Mouse (Mus musculus) lung, postnatal 0 days (tissue): ENCODE data around the gene Nek2. TPM values are rescaled to one million over a fixed set of nuclear protein-coding genes. Genes with fewer than 3 reads are reported as not detected.

Experiments
- ATAC-seq: fragments of 200-750 bp; cut with Nextera tagmentation; 2 replicates; pipeline ENCODE4 v1.8.0; 2017; ENCODE audit warnings: moderate library complexity
- DNase-seq: peaks from one replicate; pipeline ENCODE4 v3.0.0-alpha.2; 2016; ENCODE audit warnings: low spot score
- H3K27ac ChIP-seq: fragments of 300-500 bp; sonication (generic); 2 replicates; pipeline ENCODE4 v1.5.1; 2014; ENCODE audit warnings: antibody characterized with exemption, mild to moderate bottlenecking, low read length, mixed read lengths
- H3K27me3 ChIP-seq: fragments of 300-500 bp; sonication (generic); replicated peaks from 2 replicates; pipeline ENCODE4 v1.6.1; 2014; ENCODE audit warnings: low read length, mixed read lengths; ENCODE audit not compliant: insufficient read depth
- H3K36me3 ChIP-seq: fragments of 300-500 bp; sonication (generic); 2 replicates; pipeline ENCODE4 v1.6.1; 2014; ENCODE audit warnings: low read length, mixed read lengths; ENCODE audit not compliant: insufficient read depth
- H3K4me1 ChIP-seq: fragments of 300-500 bp; sonication (generic); 2 replicates; pipeline ENCODE4 v1.6.1; 2014; ENCODE audit warnings: antibody characterized with exemption, low read depth, low read length, mixed read lengths; ENCODE audit not compliant: insufficient read depth
- H3K4me2 ChIP-seq: fragments of 300-500 bp; sonication (generic); replicated peaks from 2 replicates; pipeline ENCODE4 v1.6.1; 2014; ENCODE audit warnings: low read depth, mild to moderate bottlenecking, low read length, moderate library complexity, mixed read lengths
- H3K4me3 ChIP-seq: fragments of 300-500 bp; sonication (generic); 2 replicates; pipeline ENCODE4 v1.5.1; 2014; ENCODE audit warnings: low read depth, low read length
- H3K9ac ChIP-seq: fragments of 300-500 bp; sonication (generic); replicated peaks from 2 replicates; pipeline ENCODE4 v1.6.1; 2014; ENCODE audit warnings: low read depth, mild to moderate bottlenecking
- H3K9me3 ChIP-seq: fragments of 300-500 bp; sonication (generic); 2 replicates; pipeline ENCODE4 v1.6.1; 2016; ENCODE audit warnings: low read length, mixed read lengths
- CTCF ChIP-seq: IDR thresholded peaks from 2 replicates; pipeline ENCODE4 v1.5.1; 2016; ENCODE audit warnings: antibody characterized with exemption, mild to moderate bottlenecking
- EP300 ChIP-seq: IDR thresholded peaks from 2 replicates; pipeline ENCODE4 v1.6.1; 2016; ENCODE audit warnings: antibody characterized with exemption, mild to moderate bottlenecking, control low read depth
- WGBS: fragments of 180-500 bp; shearing (Covaris S2); extraction: QIAGEN DNeasy Blood & Tissue Kit; methylation state at CpG from one replicate; pipeline ENCODE4 v1.1.7; 2014; 5-methylcytosine and 5-hydroxymethylcytosine counted together
- polyA plus RNA-seq: library from polyadenylated mRNA; unstranded; fragments of >200 nt; fragmentation: Nextera tagmentation; extraction: Ambion mirVana; gene quantifications from 2 replicates; pipeline ENCODE4 v1.2.1, GENCODE M21; 2015

Gene Nek2
- polyA plus RNA-seq, 1 experiment from 2014 or later = 4.8 TPM

GRCm38 (mm10) chr1:191836318-191836985 lies 15.2 kb downstream of the Nek2 start:
- H3K36me3 ChIP-seq = no peaks in the 10 kb centered on the region
- no peak overlapping the region for H3K27ac ChIP-seq
- H3K4me2 ChIP-seq = no peak overlapping the region
- no peak overlapping the region for H3K9ac ChIP-seq
- H3K4me3 ChIP-seq = no peak overlapping the region
- no peaks in the 10 kb centered on the region for H3K27me3 ChIP-seq
- 73% methylated on average over 5 of the region's 5 CpGs for WGBS
- ATAC-seq = no peak
- no peak for TF ChIP-seq EP300
- TF ChIP-seq CTCF = no peak
- no peaks in the 10 kb centered on the region for H3K9me3 ChIP-seq
- no peak for DNase-seq
- no peaks in the 10 kb centered on the region for H3K4me1 ChIP-seq

DNA sequence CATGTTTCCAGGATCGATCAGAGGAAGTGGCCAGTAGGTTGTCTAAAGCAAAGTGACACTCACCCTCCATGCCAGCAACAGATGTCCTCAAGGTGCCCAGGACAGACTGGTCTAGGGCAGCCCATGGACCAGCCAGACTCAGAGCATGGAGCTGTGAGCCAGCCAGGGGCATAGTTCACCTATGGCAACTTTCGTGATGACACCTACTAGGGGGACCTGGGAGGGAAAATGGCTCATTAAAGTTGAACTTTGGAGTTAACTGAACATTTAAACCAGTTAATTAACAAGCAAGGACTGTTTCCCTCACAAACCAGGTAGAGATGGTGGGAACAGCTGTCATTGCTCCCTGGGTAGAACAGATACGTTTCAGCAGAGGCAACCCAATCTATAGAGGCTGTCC lies 16.4 kb downstream of the Nek2 start:
- Histone ChIP-seq H3K9me3 (no peaks in the 10 kb centered on the region), H3K36me3 (no peaks in the 10 kb centered on the region), H3K27ac (no peak overlapping the region), H3K4me1 (no peaks in the 10 kb centered on the region), H3K9ac (no peak overlapping the region), H3K4me2 (no peak overlapping the region), H3K27me3 (no peaks in the 10 kb centered on the region), H3K4me3 (no peak overlapping the region)
- no peak for DNase-seq
- no peak for ATAC-seq
- 87% methylated on average over 3 of the region's 3 CpGs for WGBS
- TF ChIP-seq CTCF (no peak), EP300 (no peak)

- Histone ChIP-seq H3K9ac (no peak overlapping the region), H3K27ac (no peak overlapping the region), H3K27me3 (no peaks in the 10 kb centered on the region), H3K4me1 (no peaks in the 10 kb centered on the region), H3K4me3 (no peak overlapping the region), H3K9me3 (no peaks in the 10 kb centered on the region), H3K4me2 (no peak overlapping the region), H3K36me3 (no peaks in the 10 kb centered on the region)
- 33% methylated on average over 17 of the region's 17 CpGs for WGBS
- TF ChIP-seq CTCF = no peak
- TF ChIP-seq EP300 = no peak
- no peak for ATAC-seq
- DNase-seq = no peak
These were observed 17.9 kb downstream of the Nek2 start for GRCm38 (mm10) chr1:191838994-191839741.

GRCm38 (mm10) chr1:191840774-191841565 lies 19.7 kb downstream of the Nek2 start:
- no peak for TF ChIP-seq CTCF
- no peak for TF ChIP-seq EP300
- Histone ChIP-seq H3K27me3 (no peaks in the 10 kb centered on the region), H3K4me2 (no peak overlapping the region), H3K4me1 (no peaks in the 10 kb centered on the region), H3K27ac (no peak overlapping the region), H3K9me3 (no peaks in the 10 kb centered on the region), H3K9ac (no peak overlapping the region), H3K4me3 (no peak overlapping the region), H3K36me3 (no peaks in the 10 kb centered on the region)
- 79% methylated on average over 11 of the region's 11 CpGs for WGBS
- no peak for ATAC-seq
- no peak for DNase-seq

DNA sequence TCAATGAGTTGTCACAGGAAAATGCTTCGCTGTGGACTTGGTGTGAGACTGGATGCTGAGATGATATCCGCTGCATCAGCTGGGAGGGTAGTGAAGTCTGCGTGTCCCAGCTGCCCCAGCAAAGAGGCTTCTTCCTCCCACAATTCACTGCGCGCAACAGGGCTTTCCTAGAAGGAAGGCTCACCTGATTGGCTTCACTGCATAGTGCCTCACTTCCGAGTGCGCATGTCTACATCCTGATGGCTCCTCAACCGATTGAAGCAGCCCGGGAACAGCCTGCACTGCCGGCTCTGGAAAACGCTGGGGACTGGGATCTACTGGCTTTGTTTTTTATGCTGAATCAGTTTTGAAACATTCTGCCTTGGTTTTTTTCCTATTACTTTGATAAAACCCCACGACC lies 21.0 kb downstream of the Nek2 start:
- Histone ChIP-seq H3K27me3 (no peaks in the 10 kb centered on the region), H3K36me3 (no peaks in the 10 kb centered on the region), H3K27ac (no peak overlapping the region), H3K9ac (no peak overlapping the region), H3K4me2 (no peak overlapping the region), H3K9me3 (no peaks in the 10 kb centered on the region), H3K4me3 (no peak overlapping the region), H3K4me1 (no peaks in the 10 kb centered on the region)
- DNase-seq (no peak), ATAC-seq (no peak)
- TF ChIP-seq EP300 (no peak), CTCF (no peak)
- WGBS = 83% methylated on average over 12 of the region's 12 CpGs

DNA sequence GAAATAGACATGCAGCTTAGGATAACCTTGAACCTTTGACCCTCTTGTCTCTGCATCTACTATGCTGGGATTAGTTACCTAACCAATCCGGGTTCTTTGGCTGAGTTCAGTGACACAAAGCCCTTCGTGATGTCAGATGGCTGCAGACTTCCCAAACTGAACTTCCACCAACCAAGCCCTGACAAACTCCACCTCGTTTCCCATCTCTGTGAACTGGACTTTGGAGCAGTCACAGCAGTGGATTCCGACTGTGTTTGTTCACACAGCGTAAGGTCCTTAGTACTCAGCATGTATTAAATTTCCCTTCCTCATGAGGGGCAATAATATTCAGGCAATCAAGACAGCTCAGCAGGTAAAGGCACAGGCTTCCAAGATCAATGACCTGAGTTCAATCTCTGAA lies 25.4 kb downstream of the Nek2 start:
- no peak for DNase-seq
- no peak for ATAC-seq
- Histone ChIP-seq H3K4me1 (no peaks in the 10 kb centered on the region), H3K27ac (no peak overlapping the region), H3K9me3 (no peaks in the 10 kb centered on the region), H3K27me3 (no peaks in the 10 kb centered on the region), H3K4me2 (no peak overlapping the region), H3K9ac (no peak overlapping the region), H3K36me3 (no peaks in the 10 kb centered on the region), H3K4me3 (no peak overlapping the region)
- no peak for TF ChIP-seq CTCF
- TF ChIP-seq EP300 = no peak
- 74% methylated on average over 5 of the region's 5 CpGs for WGBS
